Mouse (Mus musculus) midbrain, embryonic 13.5 days (tissue): ENCODE measurements around the gene Phldb1. TPM values are rescaled to one million over a fixed set of nuclear protein-coding genes. Genes with fewer than 3 reads are reported as not detected.

Experiments used
- ATAC-seq: fragments of 200-750 bp; cut with Nextera tagmentation; 2 replicates; pipeline ENCODE4 v1.8.0; 2017; ENCODE audit warnings: mild to moderate bottlenecking, moderate TSS enrichment, moderate library complexity
- H3K27ac ChIP-seq: fragments of 300-500 bp; sonication (generic); 2 replicates; pipeline ENCODE4 v1.5.1; 2015; ENCODE audit warnings: inconsistent platforms, mild to moderate bottlenecking, moderate library complexity
- H3K27me3 ChIP-seq: fragments of 300-500 bp; sonication (generic); 2 replicates; pipeline ENCODE4 v1.6.1; 2015; ENCODE audit warnings: mild to moderate bottlenecking, inconsistent platforms
- H3K36me3 ChIP-seq: fragments of 300-500 bp; sonication (generic); 2 replicates; pipeline ENCODE4 v1.6.1; 2015; ENCODE audit warnings: mild to moderate bottlenecking, inconsistent platforms
- H3K4me1 ChIP-seq: fragments of 300-500 bp; sonication (generic); replicated peaks from 2 replicates; pipeline ENCODE4 v1.6.1; 2015; ENCODE audit warnings: inconsistent platforms
- H3K4me2 ChIP-seq: fragments of 300-500 bp; sonication (generic); replicated peaks from 2 replicates; pipeline ENCODE4 v1.6.1; 2015; ENCODE audit warnings: moderate library complexity, mild to moderate bottlenecking, inconsistent platforms
- H3K4me3 ChIP-seq: fragments of 300-500 bp; sonication (generic); replicated peaks from 2 replicates; pipeline ENCODE4 v1.5.1; 2015; ENCODE audit warnings: mild to moderate bottlenecking, inconsistent platforms
- H3K9ac ChIP-seq: fragments of 300-500 bp; sonication (generic); replicated peaks from 2 replicates; pipeline ENCODE4 v1.6.1; 2015; ENCODE audit warnings: mild to moderate bottlenecking, inconsistent platforms
- H3K9me3 ChIP-seq: fragments of 300-500 bp; sonication (generic); 2 replicates; pipeline ENCODE4 v1.6.1; 2016; ENCODE audit warnings: mild to moderate bottlenecking, inconsistent platforms
- WGBS: fragments of 180-500 bp; shearing (Covaris S2); methylation state at CpG from one replicate; pipeline ENCODE4 v1.1.7; 2015; 5-methylcytosine and 5-hydroxymethylcytosine counted together
- polyA plus RNA-seq: library from polyadenylated mRNA; unstranded; fragments of >200 nt; fragmentation: Nextera tagmentation; extraction: Ambion mirVana; gene quantifications from 2 replicates; pipeline ENCODE4 v1.2.1, GENCODE M21; 2015

Phldb1 gene
- polyA plus RNA-seq, 1 experiment from 2014 or later = 55.5 TPM

DNA sequence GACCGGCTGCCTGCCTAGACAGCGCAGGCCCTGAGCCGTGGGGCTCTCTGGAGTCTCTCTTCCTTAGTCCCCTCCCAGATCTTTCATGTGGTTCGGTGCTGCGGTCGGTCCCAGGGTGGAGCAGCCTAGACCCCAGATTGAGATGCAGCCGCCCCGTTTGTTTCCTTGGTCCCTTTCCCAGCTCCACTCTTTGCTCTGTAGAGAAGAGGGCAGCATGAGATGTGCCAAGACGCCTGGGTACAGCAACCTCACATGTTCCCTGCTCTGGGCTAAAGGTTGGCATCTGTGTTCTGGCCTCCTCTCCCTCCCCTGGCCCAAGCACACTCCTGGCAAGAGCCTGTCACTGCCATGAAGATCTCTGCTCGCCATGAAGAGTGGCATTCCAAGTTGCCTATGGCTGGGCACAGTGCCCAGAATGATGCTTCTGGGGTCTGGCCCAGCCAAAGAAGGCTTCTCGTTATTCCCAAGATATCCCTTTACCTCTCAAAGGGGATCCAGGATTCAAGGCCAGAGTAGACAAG is 11.4 kb downstream of the Phldb1 start:
- H3K9me3 ChIP-seq = no peaks in the 10 kb centered on the region
- H3K4me1 ChIP-seq = peaks cover 83% of the 10 kb centered on the region
- H3K36me3 ChIP-seq = no peaks in the 10 kb centered on the region
- no peaks in the 10 kb centered on the region for H3K27me3 ChIP-seq
- H3K4me2 ChIP-seq = no peak overlapping the region
- no peak overlapping the region for H3K4me3 ChIP-seq
- no peak overlapping the region for H3K9ac ChIP-seq
- ATAC-seq = no peak
- 75% methylated on average over 11 of the region's 11 CpGs for WGBS
- peak overlapping the region; percentile 86 for H3K27ac ChIP-seq

GRCm38 (mm10) chr9:44723008-44723407 is 12.0 kb downstream of the Phldb1 start:
- Histone ChIP-seq H3K27ac (peak overlapping the region; percentile 86), H3K4me1 (peaks cover 89% of the 10 kb centered on the region)
- no peak for ATAC-seq

DNA sequence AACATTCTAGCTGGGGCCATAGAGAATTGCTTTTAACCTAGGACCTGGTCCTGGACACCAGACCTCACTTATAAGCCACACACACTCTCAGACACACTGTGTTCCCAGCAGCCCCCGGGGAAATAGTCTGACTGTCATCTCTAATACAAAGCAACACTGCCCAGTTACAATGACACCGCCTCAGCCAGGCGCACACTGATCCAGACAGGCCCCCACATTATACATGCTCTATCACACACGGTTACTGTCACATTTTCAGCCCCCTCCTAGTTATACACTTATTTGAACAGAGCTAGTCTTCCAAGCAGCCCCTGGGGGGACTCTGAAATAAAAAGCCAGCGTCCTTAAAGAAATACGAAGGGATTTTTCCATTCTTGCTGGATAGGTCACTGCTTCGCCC is 12.4 kb downstream of the Phldb1 start:
- H3K9ac ChIP-seq = no peak overlapping the region
- no peaks in the 10 kb centered on the region for H3K27me3 ChIP-seq
- no peak overlapping the region for H3K4me3 ChIP-seq
- no peaks in the 10 kb centered on the region for H3K9me3 ChIP-seq
- WGBS = 58% methylated on average over 7 of the region's 7 CpGs
- no peak overlapping the region for H3K4me2 ChIP-seq
- H3K36me3 ChIP-seq = peaks cover 8% of the 10 kb centered on the region
- no peak for ATAC-seq
- peak overlapping the region; percentile 86 for H3K27ac ChIP-seq
- peaks cover 93% of the 10 kb centered on the region for H3K4me1 ChIP-seq

More at GRCm38 (mm10) chr9:44723008-44723407, 12.0 kb downstream of the Phldb1 start:
- Histone ChIP-seq H3K9ac (no peak overlapping the region), H3K4me3 (no peak overlapping the region), H3K9me3 (no peaks in the 10 kb centered on the region), H3K36me3 (peaks cover 4% of the 10 kb centered on the region; the same call in 1 of the 2 replicates), H3K4me2 (no peak overlapping the region), H3K27me3 (no peaks in the 10 kb centered on the region)
- WGBS = 62% methylated on average over 7 of the region's 7 CpGs

DNA sequence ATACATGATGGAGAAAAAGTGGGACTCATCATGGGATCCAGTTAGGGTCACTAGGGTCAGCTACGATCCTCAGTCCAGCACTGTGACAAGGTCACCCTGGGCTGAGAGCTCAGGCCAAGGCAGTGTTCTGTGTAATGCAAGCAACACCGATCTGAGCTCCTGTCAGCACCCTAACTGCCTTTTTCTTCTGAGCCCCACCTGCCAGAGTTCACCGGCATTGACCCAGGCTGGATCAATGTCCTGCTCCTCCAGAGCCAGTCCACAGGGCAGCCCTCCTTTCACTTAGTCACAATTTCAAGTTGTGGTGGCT is 13.2 kb downstream of the Phldb1 start:
- no peak; the same call in 1 of the 2 replicates for ATAC-seq

DNA sequence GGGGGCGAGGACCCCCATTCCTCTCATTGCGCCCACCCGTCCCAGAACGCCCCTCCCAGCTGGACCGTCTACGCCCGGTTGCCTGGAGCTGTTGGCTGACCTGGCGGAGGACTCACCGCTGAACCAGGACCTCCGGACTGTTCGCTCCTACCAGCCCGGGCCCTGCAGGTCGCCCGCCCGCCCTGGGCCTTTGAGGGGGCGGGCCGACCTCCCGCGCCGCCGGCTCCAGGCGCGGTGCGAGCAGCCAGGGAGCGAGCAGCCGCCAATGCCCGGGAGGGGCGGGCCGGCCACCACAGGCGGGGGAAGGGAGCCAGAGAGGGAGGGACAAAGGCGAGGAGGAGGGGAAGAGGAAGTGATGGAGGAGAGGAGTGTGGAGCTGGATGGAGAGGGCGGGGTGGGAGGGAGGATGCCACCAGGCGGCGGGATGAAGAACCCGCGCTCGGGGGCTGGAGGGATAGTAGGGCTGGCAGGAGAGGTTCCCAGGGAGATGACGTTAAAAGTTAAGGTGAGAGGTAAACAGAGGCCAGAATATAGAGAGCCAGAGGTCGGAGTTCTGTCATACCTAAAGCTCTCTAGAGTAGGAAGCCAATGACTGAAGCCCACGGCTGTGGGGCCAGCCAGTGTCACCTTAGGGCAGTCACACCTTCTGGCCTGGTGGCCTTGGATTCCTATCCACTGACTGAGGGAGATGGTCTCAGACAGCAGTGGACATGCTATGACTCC is 13.7 kb downstream of the Phldb1 start:
- H3K27me3 ChIP-seq = no peaks in the 10 kb centered on the region
- H3K4me1 ChIP-seq = peaks cover 84% of the 10 kb centered on the region
- H3K36me3 ChIP-seq = peaks cover 20% of the 10 kb centered on the region
- peak overlapping the region; percentile 92 for H3K4me2 ChIP-seq
- H3K27ac ChIP-seq = peak overlapping the region; percentile 86
- peak overlapping the region; percentile 93 for H3K9ac ChIP-seq
- WGBS = 2% methylated on average over 39 of the region's 40 CpGs
- no peaks in the 10 kb centered on the region for H3K9me3 ChIP-seq
- ATAC-seq = peak; percentile 88
- peak overlapping the region; percentile 86 for H3K4me3 ChIP-seq

More for the DNA sequence above, 13.2 kb downstream of the Phldb1 start:
- no peaks in the 10 kb centered on the region for H3K9me3 ChIP-seq
- peak overlapping the region; percentile 93; the same call in 1 of the 2 replicates for H3K9ac ChIP-seq
- 84% methylated on average over 3 of the region's 3 CpGs for WGBS
- peak overlapping the region; percentile 86 for H3K4me3 ChIP-seq
- H3K27me3 ChIP-seq = no peaks in the 10 kb centered on the region
- peak overlapping the region; percentile 86 for H3K27ac ChIP-seq
- H3K36me3 ChIP-seq = peaks cover 15% of the 10 kb centered on the region
- H3K4me2 ChIP-seq = peak overlapping the region; percentile 92
- H3K4me1 ChIP-seq = peaks cover 89% of the 10 kb centered on the region

GRCm38 (mm10) chr9:44720358-44721153 is 14.4 kb downstream of the Phldb1 start:
- peak; percentile 40 for ATAC-seq
- WGBS = 15% methylated on average over 9 of the region's 9 CpGs
- Histone ChIP-seq H3K4me2 (peak overlapping the region; percentile 92), H3K9ac (peak overlapping the region; percentile 93), H3K27me3 (no peaks in the 10 kb centered on the region), H3K4me1 (peaks cover 76% of the 10 kb centered on the region), H3K36me3 (peaks cover 28% of the 10 kb centered on the region), H3K27ac (peak overlapping the region; percentile 86), H3K9me3 (no peaks in the 10 kb centered on the region), H3K4me3 (peak overlapping the region; percentile 86)

GRCm38 (mm10) chr9:44719632-44720357 is 15.2 kb downstream of the Phldb1 start:
- no peaks in the 10 kb centered on the region for H3K27me3 ChIP-seq
- peak overlapping the region; percentile 86 for H3K4me3 ChIP-seq
- peaks cover 69% of the 10 kb centered on the region for H3K4me1 ChIP-seq
- H3K9ac ChIP-seq = peak overlapping the region; percentile 93
- WGBS = 73% methylated on average over 8 of the region's 8 CpGs
- H3K9me3 ChIP-seq = no peaks in the 10 kb centered on the region
- H3K27ac ChIP-seq = peak overlapping the region; percentile 86
- peak; percentile 21; the same call in 1 of the 2 replicates for ATAC-seq
- peak overlapping the region; percentile 92 for H3K4me2 ChIP-seq
- peaks cover 36% of the 10 kb centered on the region for H3K36me3 ChIP-seq

DNA sequence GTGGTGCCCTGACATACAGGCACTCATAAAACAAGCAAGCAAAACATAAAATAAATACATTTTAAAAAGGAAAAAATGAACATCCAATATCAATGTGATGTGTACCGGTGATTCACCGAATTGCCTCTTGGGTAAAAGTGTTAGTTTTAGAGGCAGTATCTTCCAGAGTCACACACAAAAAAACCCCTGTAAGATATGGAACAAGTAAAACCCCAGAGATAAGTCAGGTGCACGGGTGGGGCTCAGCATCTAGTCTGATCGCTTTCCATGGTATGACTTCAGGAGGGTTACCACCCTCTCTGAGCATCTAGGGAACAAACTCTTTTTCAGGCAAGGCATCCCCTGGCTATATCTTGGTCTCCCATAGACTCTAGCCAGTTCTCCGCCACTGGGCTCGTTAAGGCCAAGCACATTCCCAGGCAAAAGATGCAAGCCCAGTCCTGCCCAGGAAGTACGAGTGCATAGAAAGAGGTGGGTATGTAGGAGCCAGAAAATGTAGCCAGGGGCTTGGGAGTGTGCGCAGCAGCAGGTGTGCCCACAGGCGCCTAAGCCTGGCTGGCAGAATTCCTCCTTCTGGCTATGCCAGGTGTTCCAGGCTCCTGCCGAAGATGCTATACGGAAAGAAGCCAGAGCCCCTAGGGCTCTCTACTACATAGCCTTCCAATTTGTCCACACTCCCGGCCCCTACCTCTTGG is 15.9 kb downstream of the Phldb1 start:
- Histone ChIP-seq H3K4me1 (peaks cover 62% of the 10 kb centered on the region), H3K27me3 (no peaks in the 10 kb centered on the region), H3K4me2 (peak overlapping the region; percentile 92), H3K27ac (peak overlapping the region; percentile 35; the same call in 1 of the 2 replicates), H3K9me3 (no peaks in the 10 kb centered on the region), H3K36me3 (peaks cover 43% of the 10 kb centered on the region), H3K9ac (0 out of 2 replicates have a peak overlapping the region, but pooled peaks have one; percentile 93), H3K4me3 (0 out of 2 replicates have a peak overlapping the region, but pooled peaks have one; percentile 86)
- WGBS = 90% methylated on average over 12 of the region's 12 CpGs
- no peak for ATAC-seq

- no peaks in the 10 kb centered on the region for H3K27me3 ChIP-seq
- 85% methylated on average over 10 of the region's 10 CpGs for WGBS
- peaks cover 54% of the 10 kb centered on the region for H3K4me1 ChIP-seq
Measured at GRCm38 (mm10) chr9:44717822-44718242, 17.2 kb downstream of the Phldb1 start.

DNA sequence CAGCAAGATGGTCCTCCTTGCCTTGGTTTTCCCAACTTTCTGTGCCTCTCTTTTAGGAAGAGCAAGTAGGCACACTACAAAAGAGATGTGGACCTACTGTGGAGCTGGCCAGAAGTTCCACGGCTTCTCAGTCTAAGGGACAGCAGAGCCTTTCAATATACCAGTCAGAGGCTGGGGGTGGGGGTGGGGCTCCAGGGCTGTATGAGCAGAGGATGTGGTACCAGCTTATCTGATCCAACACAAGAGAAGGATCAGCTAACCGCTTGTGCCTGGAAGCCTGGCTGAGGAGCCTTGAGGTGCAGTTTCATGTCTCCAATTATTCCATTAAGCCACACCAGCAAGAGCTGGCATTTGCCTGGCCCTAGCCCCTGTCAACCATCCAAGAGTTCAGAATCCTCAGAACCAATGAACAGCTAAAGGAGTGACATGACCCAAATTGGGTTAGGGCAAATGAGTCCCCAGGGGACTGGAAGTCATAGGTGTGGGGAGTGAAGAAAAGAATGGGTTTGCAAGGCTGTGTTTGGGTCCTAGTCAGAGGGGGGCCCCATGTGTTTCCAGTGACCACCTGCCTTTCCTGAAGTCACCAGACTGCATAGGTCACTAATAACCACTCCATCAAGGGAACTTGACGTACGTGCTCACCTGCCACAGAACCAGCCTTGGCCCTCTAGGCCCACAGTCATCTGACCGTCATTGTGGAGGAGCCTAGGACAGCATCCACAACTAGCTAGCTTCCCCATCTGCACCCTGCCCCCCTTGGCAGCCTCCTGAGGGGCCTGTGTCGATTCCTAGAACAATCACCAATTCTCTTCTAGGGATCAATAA is 17.8 kb downstream of the Phldb1 start:
- 83% methylated on average over 6 of the region's 6 CpGs for WGBS
- H3K36me3 ChIP-seq = peaks cover 61% of the 10 kb centered on the region

More at GRCm38 (mm10) chr9:44717822-44718242, 17.2 kb downstream of the Phldb1 start:
- ATAC-seq = no peak
- H3K9me3 ChIP-seq = no peaks in the 10 kb centered on the region
- H3K4me2 ChIP-seq = no peak overlapping the region
- H3K36me3 ChIP-seq = peaks cover 55% of the 10 kb centered on the region
- 0 out of 2 replicates have a peak overlapping the region, but pooled peaks have one; percentile 2 for H3K9ac ChIP-seq
- no peak overlapping the region for H3K4me3 ChIP-seq
- H3K27ac ChIP-seq = no peak overlapping the region

More for the DNA sequence above, 17.8 kb downstream of the Phldb1 start:
- Histone ChIP-seq H3K27me3 (no peaks in the 10 kb centered on the region), H3K9ac (no peak overlapping the region), H3K27ac (no peak overlapping the region), H3K4me1 (peaks cover 48% of the 10 kb centered on the region), H3K4me3 (no peak overlapping the region), H3K4me2 (no peak overlapping the region), H3K9me3 (no peaks in the 10 kb centered on the region)
- ATAC-seq = no peak
